In the genomic region with DNA sequence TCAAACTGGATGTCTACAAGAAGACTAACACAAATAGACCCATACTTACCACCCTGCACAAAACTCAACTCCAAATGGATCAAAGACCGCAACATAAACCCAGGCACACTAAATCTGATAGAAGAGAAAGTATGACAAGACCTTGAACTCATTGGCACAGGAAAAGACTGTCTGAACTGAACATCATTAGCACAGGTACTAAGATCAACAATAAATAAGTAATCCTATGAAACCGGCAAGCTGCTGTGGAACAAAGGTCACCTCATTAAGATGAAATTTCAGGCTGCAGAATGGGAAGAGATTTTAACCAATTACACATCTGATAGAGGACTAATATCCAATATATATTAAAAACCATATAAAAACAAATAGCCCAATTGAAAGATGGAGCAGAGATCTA, we compare ENCODE assay signal across 24 mouse cellular contexts. TPM values are rescaled to one million over a fixed set of nuclear protein-coding genes. Genes with fewer than 3 reads are reported as not detected.
DNase-seq lines count a peak whose midpoint lies in the region; ATAC-seq and TF ChIP-seq lines count a peak whose summit lies in the region.
"Had no signal": no experiment of that assay in that cellular context is flagged by ENCODE, and none has a peak within 500 bp of the region (broad histone marks: within the 10 kb centered on the region; RNA-seq: fewer than 3 reads in every experiment).

No protein-coding gene starts in this region.

- H3K4me3 ChIP-seq in kidney, adult 2 months (ENCODE audit: insufficient read depth, low read depth, low read length), result no peak overlapping the region
- H3K4me3 ChIP-seq in liver, adult 2 months (ENCODE audit: insufficient read depth, low read depth, low read length), result no peak overlapping the region
- no peak overlapping the region for H3K4me3 ChIP-seq in liver, embryonic 12.5 days
- H3K4me3 ChIP-seq: embryonic facial prominence, embryonic 10.5 days; embryonic facial prominence, embryonic 12.5 days; forebrain, embryonic 13.5 days; forebrain, embryonic 15.5 days had no signal

- DNase-seq in heart, adult 11 months, result peak; percentile 16
- no peak for DNase-seq in heart, postnatal 4 days
- peak; percentile 35 for DNase-seq in kidney, adult 2 months
- DNase-seq in kidney, postnatal 14 days, result no peak
- peak; percentile 61 for DNase-seq in liver, adult 2 months (ENCODE audit: extremely low read depth, low read depth, low spot score)
- DNase-seq: adrenal gland, adult 8-10 months; adrenal gland, postnatal 14 days; adrenal gland, postnatal 36 days; B cell, adult 2 months; cerebellum, adult 11-12 months; cerebellum, adult 2 months; cerebellum, adult 9-10 months; cerebellum, postnatal 10 days; cerebellum, postnatal 25 days had no signal

- 74% methylated on average over 2 of the region's 2 CpGs for WGBS in kidney, adult 2 months
- 46% methylated on average over 2 of the region's 2 CpGs for WGBS in liver, adult 2 months
- 88% methylated on average over 2 of the region's 2 CpGs for WGBS in liver, embryonic 12.5 days (ENCODE audit: insufficient replicate concordance)

- TF ChIP-seq CTCF in kidney, adult 2 months (conservative IDR thresholded peaks at IDR 0.05; ENCODE audit: insufficient read depth, insufficient read length, low read depth, low read length), result no peak
- TF ChIP-seq CTCF in liver, adult 2 months (IDR thresholded peaks at IDR 0.05; ENCODE audit: low read depth, low read length), result no peak

- no peaks in the 10 kb centered on the region for H3K4me1 ChIP-seq in kidney, adult 2 months (ENCODE audit: control insufficient read depth, insufficient read depth, low read length)
- H3K4me1 ChIP-seq in liver, adult 2 months (ENCODE audit: control insufficient read depth, insufficient read depth, low read length), result peaks cover 2% of the 10 kb centered on the region; the same call in 1 of the 2 replicates
- H3K4me1 ChIP-seq in liver, embryonic 12.5 days, result no peaks in the 10 kb centered on the region
- H3K4me1 ChIP-seq: embryonic facial prominence, embryonic 10.5 days; embryonic facial prominence, embryonic 12.5 days; forebrain, embryonic 13.5 days; forebrain, embryonic 15.5 days had no signal

- H3K79me2 ChIP-seq in liver, adult 2 months (ENCODE audit: control insufficient read depth, insufficient read depth, low read length), result no peaks in the 10 kb centered on the region

- H3K27me3 ChIP-seq in kidney, adult 2 months (replicated peaks; ENCODE audit: control insufficient read depth, insufficient read depth, low read length), result no peaks in the 10 kb centered on the region
- no peaks in the 10 kb centered on the region for H3K27me3 ChIP-seq in liver, adult 2 months (ENCODE audit: control insufficient read depth, insufficient read depth, low read length)
- H3K27me3 ChIP-seq in liver, embryonic 12.5 days (replicated peaks), result no peaks in the 10 kb centered on the region
- H3K27me3 ChIP-seq: CH12.LX; embryonic facial prominence, embryonic 12.5 days; forebrain, embryonic 13.5 days; forebrain, embryonic 15.5 days; Patski had no signal

- no peak for TF ChIP-seq POLR2A in kidney, adult 2 months (IDR thresholded peaks at IDR 0.05; ENCODE audit: low read depth, low read length)
- TF ChIP-seq POLR2A in liver, adult 2 months (IDR thresholded peaks at IDR 0.05; ENCODE audit: extremely low read depth, insufficient read depth, low read length), result no peak

- H3K9ac ChIP-seq in liver, adult 2 months (ENCODE audit: low read depth, low read length), result no peak overlapping the region
- no peak overlapping the region for H3K9ac ChIP-seq in liver, embryonic 12.5 days
- H3K9ac ChIP-seq: embryonic facial prominence, embryonic 12.5 days; forebrain, embryonic 13.5 days; forebrain, embryonic 15.5 days had no signal

- no peaks in the 10 kb centered on the region for H3K9me3 ChIP-seq in liver, embryonic 12.5 days (replicated peaks)
- H3K9me3 ChIP-seq: embryonic facial prominence, embryonic 10.5 days; embryonic facial prominence, embryonic 12.5 days; forebrain, embryonic 13.5 days; forebrain, embryonic 15.5 days; G1E had no signal

- H3K27ac ChIP-seq in kidney, adult 2 months (ENCODE audit: insufficient read depth, low read depth, low read length), result no peak overlapping the region
- H3K27ac ChIP-seq in liver, adult 2 months (replicated peaks; ENCODE audit: insufficient read depth, low read depth, low read length), result no peak overlapping the region
- H3K27ac ChIP-seq in liver, embryonic 12.5 days, result no peak overlapping the region
- H3K27ac ChIP-seq: embryonic facial prominence, embryonic 10.5 days; embryonic facial prominence, embryonic 12.5 days; forebrain, embryonic 13.5 days; forebrain, embryonic 15.5 days had no signal

- H3K4me2 ChIP-seq in liver, embryonic 12.5 days, result no peak overlapping the region
- H3K4me2 ChIP-seq: embryonic facial prominence, embryonic 12.5 days; forebrain, embryonic 13.5 days; forebrain, embryonic 15.5 days had no signal

- H3K36me3 ChIP-seq in kidney, adult 2 months (ENCODE audit: control insufficient read depth, insufficient read depth, low read length), result no peaks in the 10 kb centered on the region
- 0 out of 2 replicates have a peak, but pooled peaks cover 2% of the 10 kb centered on the region for H3K36me3 ChIP-seq in liver, adult 2 months (ENCODE audit: control insufficient read depth, insufficient read depth, low read length)
- H3K36me3 ChIP-seq in liver, embryonic 12.5 days, result no peaks in the 10 kb centered on the region
- H3K36me3 ChIP-seq: embryonic facial prominence, embryonic 10.5 days; embryonic facial prominence, embryonic 12.5 days; forebrain, embryonic 15.5 days had no signal

- ATAC-seq in liver, embryonic 12.5 days, result no peak
- ATAC-seq: activated CD4-positive, CD25-positive, alpha-beta regulatory T cell, adult 4 months; CD4-positive, CD25-positive, alpha-beta regulatory T cell, adult 4 months; forebrain, embryonic 13.5 days; forebrain, embryonic 15.5 days; Patski had no signal

RNA-seq across cellular contexts. Expression of gene N4bp2l1, which starts 19.2 kb away (rescaled TPM):
- total RNA-seq in heart, postnatal 4 days (2021), result 1 to 10 TPM; 2.5 to 2.6 TPM
- 6.9 and 7.8 TPM in 2 replicates for polyA plus RNA-seq in kidney, adult 2 months (2012; rRNA removed)
- total RNA-seq in liver, adult 2 months (2014; rRNA removed), result 81.9 and 90.1 TPM in 2 replicates
- polyA plus RNA-seq in liver, adult 2 months (2012; rRNA removed), result 48.2 and 64.9 TPM in 2 replicates
- 9.3 and 9.4 TPM in 2 replicates for polyA plus RNA-seq in liver, embryonic 12.5 days (2016; fragmentation: Nextera tagmentation; extraction: Ambion mirVana)

RNA-seq across cellular contexts. Expression of gene N4bp2l2, which starts 49.8 kb away (rescaled TPM):
- 10 to 100 TPM; 62.4 to 62.9 TPM for total RNA-seq in heart, postnatal 4 days (2021)
- polyA plus RNA-seq in kidney, adult 2 months (2012; rRNA removed), result 6.5 and 7.4 TPM in 2 replicates
- total RNA-seq in liver, adult 2 months (2014; rRNA removed), result 32.0 and 60.5 TPM in 2 replicates
- 5.1 and 6.9 TPM in 2 replicates for polyA plus RNA-seq in liver, adult 2 months (2012; rRNA removed)
- polyA plus RNA-seq in liver, embryonic 12.5 days (2016; fragmentation: Nextera tagmentation; extraction: Ambion mirVana), result 25.6 and 29.5 TPM in 2 replicates

RNA-seq across cellular contexts. Expression of gene Pds5b, which starts 57.3 kb away (rescaled TPM):
- total RNA-seq in heart, postnatal 4 days (2021), result 10 to 100 TPM; 31.4 to 33.1 TPM
- polyA plus RNA-seq in kidney, adult 2 months (2012; rRNA removed), result 3.9 and 5.0 TPM in 2 replicates
- 12.4 and 16.2 TPM in 2 replicates for total RNA-seq in liver, adult 2 months (2014; rRNA removed)
- polyA plus RNA-seq in liver, adult 2 months (2012; rRNA removed), result 1.2 and 1.6 TPM in 2 replicates
- 16.4 and 16.7 TPM in 2 replicates for polyA plus RNA-seq in liver, embryonic 12.5 days (2016; fragmentation: Nextera tagmentation; extraction: Ambion mirVana)

Comparison
In these comparisons a context has a peak if more than half of its experiments do, and no peak if none do; other contexts are left out.
1. DNase-seq: peak in heart, adult 11 months (single experiment), kidney, adult 2 months (single experiment) and liver, adult 2 months (single experiment); none in heart, postnatal 4 days (single experiment) and kidney, postnatal 14 days (single experiment).